15 mouse cellular contexts compared by ENCODE assay signal in the genomic region with DNA sequence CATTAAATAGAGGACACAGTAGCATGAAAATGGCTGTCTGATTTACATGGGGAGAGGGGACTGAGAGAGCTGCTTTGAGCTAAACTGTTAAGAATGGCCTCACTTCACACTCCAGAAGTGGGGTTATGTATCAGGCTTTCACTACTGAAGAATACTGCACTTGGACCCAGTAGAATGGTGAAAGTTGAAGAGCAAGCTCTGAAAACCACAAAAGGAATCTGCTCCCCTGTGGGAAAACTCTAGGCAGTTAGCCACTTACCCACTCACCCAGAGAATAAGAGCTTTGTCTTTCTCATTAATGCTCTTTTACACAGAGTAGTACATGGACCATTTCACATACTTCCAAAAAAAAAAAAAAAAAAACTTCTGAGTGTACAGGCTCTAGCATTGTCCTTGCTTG.
DNase-seq lines count a peak whose midpoint lies in the region; ATAC-seq and TF ChIP-seq lines count a peak whose summit lies in the region.
"Had no signal": no experiment of that assay in that cellular context is flagged by ENCODE, and none has a peak within 500 bp of the region (broad histone marks: within the 10 kb centered on the region; RNA-seq: fewer than 3 reads in every experiment).

No protein-coding gene starts in this region.

- H3K4me3 ChIP-seq in kidney, embryonic 14.5 days (ENCODE audit: low read length) = no peak overlapping the region
- no peak overlapping the region for H3K4me3 ChIP-seq in hindbrain, postnatal 0 days (ENCODE audit: low read length)
- H3K4me3 ChIP-seq: left cerebral cortex, adult 2 months; megakaryocyte, embryonic 14.5 days had no signal

- ATAC-seq in kidney, embryonic 14.5 days (ENCODE audit: low FRiP score, low TSS enrichment) = peak; percentile 55; the same call in 1 of the 2 replicates
- ATAC-seq in hindbrain, postnatal 0 days = peak; percentile 74
- ATAC-seq: CD4-positive, CD25-positive, alpha-beta regulatory T cell, adult 4 months had no signal

- no peak for TF ChIP-seq POLR2A in brain, embryonic 14.5 days (IDR thresholded peaks at IDR 0.05; ENCODE audit: borderline replicate concordance, extremely low read depth, insufficient read depth, insufficient read length, poor library complexity, severe bottlenecking)

- H3K9ac ChIP-seq in kidney, embryonic 14.5 days (ENCODE audit: low read depth, low read length) = no peak overlapping the region
- no peak overlapping the region for H3K9ac ChIP-seq in hindbrain, postnatal 0 days (replicated peaks; ENCODE audit: low read length)
- H3K9ac ChIP-seq: liver, embryonic 14.5 days had no signal

- no peak overlapping the region for H3K27ac ChIP-seq in kidney, embryonic 14.5 days (ENCODE audit: low read depth, low read length)
- H3K27ac ChIP-seq in hindbrain, postnatal 0 days = no peak overlapping the region
- H3K27ac ChIP-seq: left cerebral cortex, adult 2 months; liver, embryonic 14.5 days had no signal

- H3K36me3 ChIP-seq in kidney, embryonic 14.5 days (ENCODE audit: control insufficient read depth, insufficient read depth, low read length) = no peaks in the 10 kb centered on the region
- H3K36me3 ChIP-seq in hindbrain, postnatal 0 days (ENCODE audit: insufficient read depth, low read length) = no peaks in the 10 kb centered on the region

- H3K4me2 ChIP-seq in kidney, embryonic 14.5 days (replicated peaks; ENCODE audit: low read depth, low read length) = no peak overlapping the region
- H3K4me2 ChIP-seq in hindbrain, postnatal 0 days (ENCODE audit: low read depth, low read length) = no peak overlapping the region

- TF ChIP-seq CTCF in brain, embryonic 14.5 days (IDR thresholded peaks at IDR 0.05; ENCODE audit: borderline replicate concordance, extremely low read depth, insufficient read depth, insufficient read length) = no peak
- TF ChIP-seq CTCF in hindbrain, postnatal 0 days (IDR thresholded peaks at IDR 0.05; ENCODE audit: low read depth) = no peak

- no peaks in the 10 kb centered on the region for H3K4me1 ChIP-seq in kidney, embryonic 14.5 days (ENCODE audit: control insufficient read depth, insufficient read depth, low read length)
- H3K4me1 ChIP-seq in hindbrain, postnatal 0 days (ENCODE audit: insufficient read depth, low read length) = no peaks in the 10 kb centered on the region
- H3K4me1 ChIP-seq: megakaryocyte, embryonic 14.5 days had no signal

- peaks cover 4% of the 10 kb centered on the region; the same call in 1 of the 2 replicates for H3K9me3 ChIP-seq in kidney, embryonic 14.5 days (ENCODE audit: control insufficient read depth, low read length)
- H3K9me3 ChIP-seq in hindbrain, postnatal 0 days (ENCODE audit: low read length) = no peaks in the 10 kb centered on the region

- no peaks in the 10 kb centered on the region for H3K27me3 ChIP-seq in kidney, embryonic 14.5 days (ENCODE audit: control insufficient read depth, insufficient read depth, low read length)
- H3K27me3 ChIP-seq in hindbrain, postnatal 0 days (ENCODE audit: insufficient read depth, low read length) = no peaks in the 10 kb centered on the region
- H3K27me3 ChIP-seq: megakaryocyte, embryonic 14.5 days had no signal

- no peak for DNase-seq in kidney, postnatal 4 days
- peak; percentile 30 for DNase-seq in 3134 (ENCODE audit: extremely low read depth, insufficient read length, low spot score)
- DNase-seq in brain, embryonic 14.5 days (ENCODE audit: low read depth) = peak; percentile 82
- DNase-seq in hindbrain, postnatal 0 days (ENCODE audit: low spot score) = peak; percentile 35
- no peak for DNase-seq in ovary, postnatal 14 days (ENCODE audit: low spot score)
- no peak for DNase-seq in left cerebral cortex, adult 9 months (ENCODE audit: low spot score in 2 of 2)
- DNase-seq in heart, adult 11 months = no peak
- DNase-seq: cerebellum, postnatal 25 days; kidney, postnatal 10 days; thymus, adult 2 months had no signal

Comparison
In these comparisons a context has a peak if more than half of its experiments do, and no peak if none do; other contexts are left out.
1. DNase-seq: peak in 3134 (single experiment), brain, embryonic 14.5 days (single experiment) and hindbrain, postnatal 0 days (single experiment); none in kidney, postnatal 4 days (0 of 2), ovary, postnatal 14 days (single experiment), left cerebral cortex, adult 9 months (0 of 2) and heart, adult 11 months (single experiment).